Mouse (Mus musculus) C2C12 (cell line): ENCODE measurements around the gene Zfp691. TPM values are rescaled to one million over a fixed set of nuclear protein-coding genes. Genes with fewer than 3 reads are reported as not detected.
A peak's percentile ranks its signal among the peaks of the same experiment; 100 is the strongest.

Experiments
- H3K27me3 ChIP-seq: one replicate; pipeline ENCODE4 v1.6.1; 2011; ENCODE audit not compliant: control insufficient read depth, insufficient read depth, insufficient read length
- H3K36me3 ChIP-seq: one replicate; pipeline ENCODE4 v1.6.1; 2011; ENCODE audit not compliant: control insufficient read depth, insufficient read depth
- H3K4me3 ChIP-seq: one replicate; pipeline ENCODE4 v1.5.1; 2011; ENCODE audit warnings: mild to moderate bottlenecking, control low read depth; ENCODE audit not compliant: poor library complexity, insufficient read depth, severe bottlenecking
- H3K79me2 ChIP-seq: one replicate; pipeline ENCODE4 v1.6.1; 2011; ENCODE audit not compliant: control insufficient read depth, insufficient read depth
- H3K79me3 ChIP-seq: one replicate; pipeline ENCODE4 v1.6.1; 2011; ENCODE audit warnings: low read depth, control low read depth
- H3ac ChIP-seq: one replicate; pipeline ENCODE3; 2011; ENCODE audit warnings: low read depth; ENCODE audit not compliant: control insufficient read depth, insufficient read length
- CEBPB ChIP-seq: IDR thresholded peaks from one replicate; pipeline ENCODE4 v1.6.1; 2011; ENCODE audit warnings: low read depth, mild to moderate bottlenecking, control low read depth, moderate library complexity
- CTCF ChIP-seq: IDR thresholded peaks from one replicate; pipeline ENCODE4 v1.5.1; 2011; ENCODE audit not compliant: control insufficient read depth, insufficient read depth, insufficient read length
- FOSL1 ChIP-seq: IDR thresholded peaks from one replicate; pipeline ENCODE4 v1.8.0; 2011; ENCODE audit warnings: mild to moderate bottlenecking, low read length; ENCODE audit not compliant: poor library complexity, insufficient read depth, severe bottlenecking
- MAX ChIP-seq: IDR thresholded peaks from one replicate; pipeline ENCODE4 v1.6.1; 2011; ENCODE audit warnings: mild to moderate bottlenecking, control low read depth
- MYOD1 ChIP-seq: IDR thresholded peaks from one replicate; pipeline ENCODE4 v1.6.1; 2011; ENCODE audit warnings: low read depth; ENCODE audit not compliant: control insufficient read depth, insufficient read length
- MYOG ChIP-seq: IDR thresholded peaks from one replicate; pipeline ENCODE4 v1.6.1; 2011; ENCODE audit not compliant: control insufficient read depth, insufficient read length; ENCODE audit errors: extremely low read depth
- USF1 ChIP-seq: IDR thresholded peaks from one replicate; pipeline ENCODE4 v1.6.1; 2011; ENCODE audit warnings: low read depth, mild to moderate bottlenecking, control low read depth, moderate library complexity
- polyA plus RNA-seq: library from polyadenylated mRNA; unstranded; fragments of >200 nt; fragmentation: generic; extraction: Trizol; gene quantifications from one replicate; pipeline ENCODE4 v1.2.1, GENCODE M21; 2012; ENCODE audit warnings: missing spikeins

The Zfp691 gene
- polyA plus RNA-seq, 1 experiment: 4.8 TPM

GRCm38 (mm10) chr4:119146816-119147215 lies 27.2 kb downstream of the Zfp691 start:
- TF ChIP-seq FOSL1 (peak; percentile 48), MAX (no peak)
- no peaks in the 10 kb centered on the region for H3K27me3 ChIP-seq
- H3K36me3 ChIP-seq: no peaks in the 10 kb centered on the region

GRCm38 (mm10) chr4:119142230-119142871 lies 31.6 kb downstream of the Zfp691 start:
- no peak overlapping the region for H3ac ChIP-seq
- no peak overlapping the region for H3K4me3 ChIP-seq
- no peak for TF ChIP-seq MYOD1
- no peak for TF ChIP-seq MYOG
- no peak for TF ChIP-seq USF1
- no peak for TF ChIP-seq CEBPB
- no peak for TF ChIP-seq CTCF
- no peak for TF ChIP-seq MAX
- TF ChIP-seq FOSL1: no peak
- H3K36me3 ChIP-seq: peaks cover 9% of the 10 kb centered on the region
- no peaks in the 10 kb centered on the region for H3K27me3 ChIP-seq
- H3K79me3 ChIP-seq: no peaks in the 10 kb centered on the region
- no peaks in the 10 kb centered on the region for H3K79me2 ChIP-seq

More at GRCm38 (mm10) chr4:119146816-119147215, 27.2 kb downstream of the Zfp691 start:
- Histone ChIP-seq H3K4me3 (no peak overlapping the region), H3K79me3 (no peaks in the 10 kb centered on the region), H3ac (no peak overlapping the region), H3K79me2 (no peaks in the 10 kb centered on the region)

GRCm38 (mm10) chr4:119141191-119141590 lies 32.8 kb downstream of the Zfp691 start:
- Histone ChIP-seq H3K79me2 (no peaks in the 10 kb centered on the region), H3K36me3 (peaks cover 20% of the 10 kb centered on the region), H3K79me3 (no peaks in the 10 kb centered on the region), H3K4me3 (no peak overlapping the region), H3ac (no peak overlapping the region), H3K27me3 (no peaks in the 10 kb centered on the region)
- TF ChIP-seq CEBPB: no peak
- no peak for TF ChIP-seq FOSL1
- TF ChIP-seq MYOG: no peak
- no peak for TF ChIP-seq USF1
- no peak for TF ChIP-seq MAX
- peak; percentile 50 for TF ChIP-seq MYOD1
- no peak for TF ChIP-seq CTCF

GRCm38 (mm10) chr4:119140126-119140525 lies 33.9 kb downstream of the Zfp691 start:
- Histone ChIP-seq H3K79me2 (no peaks in the 10 kb centered on the region), H3K4me3 (no peak overlapping the region), H3K27me3 (no peaks in the 10 kb centered on the region), H3K79me3 (no peaks in the 10 kb centered on the region), H3ac (no peak overlapping the region), H3K36me3 (peaks cover 31% of the 10 kb centered on the region)
- TF ChIP-seq CTCF (peak; percentile 7), MYOG (no peak)

- TF ChIP-seq MYOG (no peak), MYOD1 (no peak), CTCF (no peak), USF1 (no peak), CEBPB (no peak)
- Histone ChIP-seq H3K4me3 (no peak overlapping the region), H3K79me3 (no peaks in the 10 kb centered on the region), H3K79me2 (no peaks in the 10 kb centered on the region), H3K36me3 (peaks cover 45% of the 10 kb centered on the region), H3K27me3 (no peaks in the 10 kb centered on the region), H3ac (no peak overlapping the region)
Observed at GRCm38 (mm10) chr4:119138776-119139175, 35.2 kb downstream of the Zfp691 start.

GRCm38 (mm10) chr4:119138171-119138570 lies 35.8 kb downstream of the Zfp691 start:
- Histone ChIP-seq H3K79me2 (no peaks in the 10 kb centered on the region), H3K36me3 (peaks cover 51% of the 10 kb centered on the region), H3K27me3 (no peaks in the 10 kb centered on the region), H3K4me3 (no peak overlapping the region), H3K79me3 (no peaks in the 10 kb centered on the region), H3ac (no peak overlapping the region)
- TF ChIP-seq MAX: no peak

- Histone ChIP-seq H3ac (no peak overlapping the region), H3K79me2 (no peaks in the 10 kb centered on the region), H3K79me3 (no peaks in the 10 kb centered on the region), H3K36me3 (peaks cover 58% of the 10 kb centered on the region), H3K27me3 (no peaks in the 10 kb centered on the region), H3K4me3 (no peak overlapping the region)
- TF ChIP-seq MYOD1 (no peak), FOSL1 (no peak), USF1 (no peak), CTCF (no peak), MAX (no peak), CEBPB (no peak), MYOG (no peak)
Observed at GRCm38 (mm10) chr4:119137313-119137712, 36.7 kb downstream of the Zfp691 start.
